Mouse (Mus musculus) NIH3T3 (cell line): ENCODE measurements around the gene Igsf21.

ENCODE experiments used
- DNase-seq: peaks from one replicate; pipeline ENCODE4 v3.0.0-alpha.2; 2012; ENCODE audit warnings: low read depth

Gene Igsf21

DNA sequence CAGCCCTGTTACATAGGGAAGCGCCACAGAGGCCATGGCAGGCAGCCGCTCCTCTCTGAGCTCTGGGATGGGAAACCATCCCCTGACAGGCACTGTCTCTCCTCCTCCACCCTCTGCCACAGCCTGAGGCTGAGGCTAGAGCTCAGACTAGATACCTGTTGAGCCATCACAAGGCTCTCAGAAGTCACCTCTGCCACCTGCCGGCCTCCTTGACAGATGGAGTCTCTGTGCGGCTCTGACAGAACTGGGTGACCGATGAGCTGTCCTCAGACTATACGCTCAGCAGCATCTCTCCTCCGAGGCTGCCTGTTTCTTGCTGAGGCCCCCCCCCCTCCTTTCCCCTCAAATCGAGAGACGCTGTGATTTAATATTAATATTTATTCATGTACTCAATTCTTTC, 49.9 kb downstream of the Igsf21 start:
- DNase-seq: no peak

- no peak for DNase-seq
Measured at GRCm38 (mm10) chr4:140192276-140193002, 54.1 kb downstream of the Igsf21 start.

GRCm38 (mm10) chr4:140189601-140190000, 57.0 kb downstream of the Igsf21 start:
- no peak for DNase-seq

GRCm38 (mm10) chr4:140188626-140189025, 58.0 kb downstream of the Igsf21 start:
- no peak for DNase-seq

DNA sequence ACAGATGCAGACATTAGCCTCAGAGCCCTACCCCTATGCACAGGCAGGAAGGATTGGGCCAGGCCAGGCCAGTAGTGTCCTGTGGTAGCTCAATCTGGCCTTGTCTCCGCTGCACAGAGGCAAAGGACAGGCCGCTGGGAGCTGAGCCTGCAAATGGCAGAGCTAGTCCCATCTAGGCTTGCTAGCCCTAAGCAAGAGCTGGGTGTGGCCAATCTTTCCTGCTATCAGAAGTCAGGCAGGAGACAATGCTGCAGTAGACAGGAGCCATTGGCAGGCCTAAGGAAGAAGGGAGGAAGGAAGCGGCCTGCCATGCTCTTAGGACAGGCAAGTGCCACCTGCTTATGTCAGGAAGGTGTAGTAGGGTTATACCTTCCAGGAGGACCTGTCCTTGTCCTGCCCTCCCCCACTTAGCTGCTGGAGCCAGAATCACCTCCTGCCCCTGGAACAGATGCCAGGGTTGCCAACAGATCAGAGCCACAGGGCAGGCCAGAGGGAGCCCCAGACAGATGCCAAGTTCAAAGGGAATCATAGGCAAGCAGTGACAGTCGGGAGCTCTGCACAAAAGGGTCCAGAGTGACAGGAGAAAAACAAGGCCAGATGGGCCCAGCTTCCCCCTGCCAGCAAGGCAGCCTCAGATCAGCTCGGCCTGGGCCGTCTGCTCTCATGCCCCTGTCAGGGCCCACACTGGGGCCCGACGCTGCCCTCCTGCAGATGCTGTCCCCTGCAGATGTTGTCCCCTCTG, 59.0 kb downstream of the Igsf21 start:
- DNase-seq: no peak

- DNase-seq: no peak
Measured at GRCm38 (mm10) chr4:140179576-140179975, 67.0 kb downstream of the Igsf21 start.

- DNase-seq: no peak
Measured at GRCm38 (mm10) chr4:140177055-140177454, 69.5 kb downstream of the Igsf21 start.

DNA sequence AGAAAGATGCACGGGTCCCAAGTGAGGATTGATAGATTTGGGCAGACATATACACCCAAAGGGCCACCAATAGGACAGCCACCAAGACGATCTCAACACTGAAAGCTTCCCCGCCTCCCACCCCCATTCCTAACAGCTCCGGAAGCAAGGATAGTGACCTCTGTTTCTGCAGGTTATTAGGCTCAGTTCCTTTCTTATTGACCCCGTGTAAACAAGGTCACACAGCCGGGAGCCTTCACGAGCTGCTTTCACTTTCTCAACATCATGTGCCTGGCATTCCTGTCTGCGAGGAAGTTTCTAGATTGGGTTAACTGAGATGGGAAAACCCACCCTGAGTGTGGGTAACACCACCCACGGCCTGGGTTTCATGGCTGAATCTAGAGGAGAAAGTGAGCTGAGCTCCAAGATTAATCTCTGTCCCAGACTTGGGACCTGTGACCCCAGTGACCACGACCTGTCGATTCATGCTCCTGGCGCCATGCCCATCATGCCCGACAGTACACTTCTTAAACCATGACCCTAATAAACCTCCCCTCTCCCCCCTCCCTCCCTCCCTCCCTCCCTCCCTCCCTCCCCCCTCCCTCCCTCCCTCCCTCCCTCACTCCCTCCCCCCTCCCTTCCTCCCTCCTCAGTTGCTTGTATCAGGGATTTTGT, 72.7 kb downstream of the Igsf21 start:
- no peak for DNase-seq

- DNase-seq: no peak
Measured at GRCm38 (mm10) chr4:140173084-140173483, 73.5 kb downstream of the Igsf21 start.

DNA sequence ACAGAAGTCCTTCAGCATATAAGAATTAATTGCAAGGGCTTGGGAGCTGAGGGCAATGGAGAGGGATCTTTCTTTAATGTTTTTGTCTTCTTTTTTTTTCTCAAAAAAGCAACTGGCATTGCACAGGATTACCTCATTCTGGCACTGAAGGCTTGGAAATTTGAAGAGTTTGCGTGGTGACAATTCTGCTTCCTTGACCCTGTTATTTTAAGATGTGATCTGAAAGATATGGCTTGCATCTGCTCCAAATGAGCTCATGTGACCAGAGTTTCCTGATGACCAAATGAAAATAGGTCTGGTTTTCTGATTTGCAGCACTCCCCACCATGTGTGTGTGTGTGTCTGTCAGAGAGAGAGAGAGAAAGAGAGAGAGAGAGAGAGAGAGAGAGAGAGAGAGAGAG, 74.7 kb downstream of the Igsf21 start:
- no peak for DNase-seq

- no peak for DNase-seq
Measured at GRCm38 (mm10) chr4:140171189-140171588, 75.4 kb downstream of the Igsf21 start.

- DNase-seq: no peak
Measured at GRCm38 (mm10) chr4:140165851-140166250, 80.7 kb downstream of the Igsf21 start.

DNA sequence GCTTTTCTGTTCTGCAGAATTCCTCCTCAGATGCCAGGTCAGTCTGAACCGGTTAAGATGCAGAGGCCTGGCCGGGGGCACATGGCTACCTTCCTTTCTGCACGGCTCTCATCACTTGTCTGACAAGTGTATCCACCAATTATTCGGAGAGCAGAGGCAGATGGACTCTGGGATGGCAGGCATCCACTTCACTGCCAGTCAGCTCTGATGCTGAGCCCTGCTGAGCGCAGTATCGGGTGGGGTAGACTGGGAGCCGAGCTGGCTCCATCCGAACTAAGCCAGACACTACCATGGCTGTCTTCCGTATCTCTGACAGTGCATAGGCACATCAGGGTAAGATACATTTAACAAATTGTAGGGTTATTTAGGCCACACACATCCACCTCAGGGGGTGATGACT, 81.9 kb downstream of the Igsf21 start:
- DNase-seq: no peak

- no peak for DNase-seq
Measured at GRCm38 (mm10) chr4:140159617-140160016, 87.0 kb downstream of the Igsf21 start.

DNA sequence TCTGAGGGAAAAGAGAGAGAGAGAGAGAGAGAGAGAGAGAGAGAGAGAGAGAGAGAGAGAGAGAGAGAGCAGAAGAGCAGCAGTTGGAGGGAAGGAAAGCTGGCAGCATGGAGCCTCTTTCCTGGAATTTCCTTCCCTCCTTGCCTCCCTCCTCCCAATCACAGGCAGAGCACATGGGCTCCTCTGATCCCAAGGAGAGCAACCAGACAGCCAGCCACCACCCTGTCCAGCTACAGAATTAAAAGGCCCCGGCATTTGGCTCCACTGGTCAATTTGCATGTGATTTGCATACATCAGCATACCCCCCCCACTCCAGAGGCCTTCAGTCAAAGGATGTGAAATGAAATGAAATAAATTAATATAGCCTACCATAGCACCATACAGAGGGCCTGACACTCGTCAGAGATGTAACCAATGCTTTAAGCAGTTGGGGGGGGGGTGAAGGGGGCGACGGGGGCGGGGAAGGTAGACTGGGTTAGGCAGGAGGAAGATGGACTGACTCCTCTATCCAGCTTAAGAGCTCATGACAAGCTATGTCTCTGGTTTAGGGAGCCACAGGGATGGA, 91.6 kb downstream of the Igsf21 start:
- no peak for DNase-seq

GRCm38 (mm10) chr4:140154484-140154883, 92.1 kb downstream of the Igsf21 start:
- DNase-seq: no peak

- DNase-seq: no peak
Measured at GRCm38 (mm10) chr4:140153711-140154114, 92.9 kb downstream of the Igsf21 start.

GRCm38 (mm10) chr4:140153101-140153500, 93.5 kb downstream of the Igsf21 start:
- peak; percentile 31 for DNase-seq

DNA sequence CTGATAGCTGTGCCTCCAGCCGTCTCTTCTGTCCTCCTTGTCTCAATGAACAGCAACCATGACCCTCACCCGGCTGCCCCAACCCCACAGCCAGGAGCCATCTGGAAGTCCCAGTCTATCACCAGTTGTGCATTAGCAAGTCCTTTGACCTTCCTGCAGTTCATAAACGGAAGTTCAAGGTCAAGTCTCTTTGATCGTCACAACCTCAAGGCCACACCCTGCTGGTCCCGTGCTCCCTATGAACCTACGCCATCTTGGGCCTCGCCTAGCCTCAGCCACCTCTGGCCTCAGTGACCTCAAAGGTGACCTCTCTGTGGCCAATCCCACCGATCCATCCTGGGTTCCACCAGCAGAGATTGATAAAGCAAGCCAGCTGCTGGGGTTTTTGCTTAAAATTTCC, 96.9 kb downstream of the Igsf21 start:
- no peak for DNase-seq

DNA sequence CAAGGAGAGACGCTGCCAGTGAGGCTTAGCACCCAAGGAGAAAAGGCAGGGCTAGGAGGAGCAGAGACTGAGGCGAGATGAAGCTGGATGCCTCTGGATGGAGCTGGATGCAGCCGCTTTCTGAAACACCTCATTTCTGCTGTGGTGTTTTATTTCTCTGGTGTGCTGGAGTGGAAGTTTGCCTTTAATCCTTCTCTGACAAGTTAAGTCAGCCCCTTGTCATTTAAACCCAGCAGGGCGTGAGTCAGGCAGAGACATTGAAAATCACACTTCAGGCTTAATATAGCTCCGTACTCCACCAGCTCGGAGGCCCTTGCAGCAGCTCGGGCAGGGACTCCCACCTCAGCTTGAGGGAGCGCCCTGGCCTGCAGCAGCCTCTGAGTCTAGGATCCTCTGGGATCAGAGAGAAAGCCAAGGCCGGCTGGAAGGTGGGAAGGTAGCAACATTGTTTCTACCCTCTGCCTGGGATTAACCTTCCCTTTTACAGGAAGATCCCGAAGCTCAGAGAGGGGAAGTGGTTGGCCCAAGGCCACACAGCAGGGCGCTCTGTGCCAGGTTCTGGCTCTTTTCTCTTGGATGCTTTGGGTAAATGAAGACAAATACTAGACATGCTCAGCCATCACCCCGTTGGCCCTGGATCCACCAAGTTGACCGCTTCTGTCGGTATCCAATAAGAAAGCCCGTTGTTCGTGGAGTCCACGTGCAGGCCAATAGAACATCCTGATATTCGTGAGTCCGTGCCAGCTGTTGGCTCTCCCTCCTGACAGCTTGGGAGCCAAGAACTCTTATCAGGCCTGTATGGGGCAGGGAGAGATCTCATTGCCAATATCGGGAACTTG, 98.5 kb downstream of the Igsf21 start:
- no peak for DNase-seq

GRCm38 (mm10) chr4:140147079-140147840, 99.3 kb downstream of the Igsf21 start:
- no peak for DNase-seq
